Mouse (Mus musculus): ENCODE results near the gene 2610301B20Rik. TPM values are rescaled to one million over a fixed set of nuclear protein-coding genes. Genes with fewer than 3 reads are reported as not detected.
"Not testable (repeated sequence)": the region's sequence is repeated elsewhere in the genome, so short reads cannot be mapped to it uniquely, and the experiment has no call there.

Gene 2610301B20Rik
- polyA plus RNA-seq, 1 experiment: 7.0 TPM

- Histone ChIP-seq H3K4me1 (ENCODE audit: control insufficient read depth, insufficient read depth, low read length) (peaks cover 5% of the 10 kb centered on the region; the same call in 1 of the 2 replicates), H3K27me3 (replicated peaks; ENCODE audit: control insufficient read depth, insufficient read depth, low read length) (no peaks in the 10 kb centered on the region; the same call in 1 of the 2 replicates), H3K27ac (ENCODE audit: insufficient read depth, low read depth, low read length) (no peak overlapping the region), H3K36me3 (ENCODE audit: control insufficient read depth, insufficient read depth, low read length) (no peaks in the 10 kb centered on the region), H3K4me3 (ENCODE audit: insufficient read depth, low read depth, low read length) (peak overlapping the region; percentile 29)
- TF ChIP-seq POLR2A (IDR thresholded peaks at IDR 0.05; ENCODE audit: low read depth, low read length): no peak
- TF ChIP-seq CTCF (conservative IDR thresholded peaks at IDR 0.05; ENCODE audit: insufficient read depth, insufficient read length, low read depth, low read length): no peak
- peak; percentile 23 for DNase-seq
These were observed 1.1 kb downstream of the 2610301B20Rik start for GRCm38 (mm10) chr4:10875407-10875806.

- H3K27ac ChIP-seq (ENCODE audit: insufficient read depth, low read depth, low read length): no peak overlapping the region
- H3K27me3 ChIP-seq (replicated peaks; ENCODE audit: control insufficient read depth, insufficient read depth, low read length): no peaks in the 10 kb centered on the region; the same call in 1 of the 2 replicates
- 69% methylated on average over 1 of the region's 1 CpGs for WGBS
- H3K4me3 ChIP-seq (ENCODE audit: insufficient read depth, low read depth, low read length): no peak overlapping the region
- H3K4me1 ChIP-seq (ENCODE audit: control insufficient read depth, insufficient read depth, low read length): peaks cover 5% of the 10 kb centered on the region; the same call in 1 of the 2 replicates
- no peaks in the 10 kb centered on the region for H3K36me3 ChIP-seq (ENCODE audit: control insufficient read depth, insufficient read depth, low read length)
- DNase-seq: no peak
- TF ChIP-seq POLR2A (IDR thresholded peaks at IDR 0.05; ENCODE audit: low read depth, low read length): no peak
- no peak for TF ChIP-seq CTCF (conservative IDR thresholded peaks at IDR 0.05; ENCODE audit: insufficient read depth, insufficient read length, low read depth, low read length)
These were observed 2.8 kb downstream of the 2610301B20Rik start for GRCm38 (mm10) chr4:10877057-10877456.

GRCm38 (mm10) chr4:10883740-10884408, 9.6 kb downstream of the 2610301B20Rik start:
- 88% methylated on average over 8 of the region's 8 CpGs for WGBS
- peak; percentile 20 for DNase-seq

GRCm38 (mm10) chr4:10888835-10889234, 14.5 kb downstream of the 2610301B20Rik start:
- Histone ChIP-seq H3K27me3 (replicated peaks; ENCODE audit: control insufficient read depth, insufficient read depth, low read length) (no peaks in the 10 kb centered on the region), H3K4me3 (ENCODE audit: insufficient read depth, low read depth, low read length) (no peak overlapping the region), H3K27ac (ENCODE audit: insufficient read depth, low read depth, low read length) (no peak overlapping the region), H3K36me3 (ENCODE audit: control insufficient read depth, insufficient read depth, low read length) (peaks cover 5% of the 10 kb centered on the region), H3K4me1 (ENCODE audit: control insufficient read depth, insufficient read depth, low read length) (no peaks in the 10 kb centered on the region)
- 98% methylated on average over 10 of the region's 10 CpGs for WGBS
- no peak for DNase-seq
- no peak for TF ChIP-seq POLR2A (IDR thresholded peaks at IDR 0.05; ENCODE audit: low read depth, low read length)
- no peak for TF ChIP-seq CTCF (conservative IDR thresholded peaks at IDR 0.05; ENCODE audit: insufficient read depth, insufficient read length, low read depth, low read length)

More at GRCm38 (mm10) chr4:10883740-10884408, 9.6 kb downstream of the 2610301B20Rik start:
- Histone ChIP-seq H3K4me3 (ENCODE audit: insufficient read depth, low read depth, low read length) (no peak overlapping the region), H3K27ac (ENCODE audit: insufficient read depth, low read depth, low read length) (no peak overlapping the region), H3K27me3 (replicated peaks; ENCODE audit: control insufficient read depth, insufficient read depth, low read length) (no peaks in the 10 kb centered on the region), H3K4me1 (ENCODE audit: control insufficient read depth, insufficient read depth, low read length) (no peaks in the 10 kb centered on the region), H3K36me3 (ENCODE audit: control insufficient read depth, insufficient read depth, low read length) (peaks cover 10% of the 10 kb centered on the region)
- TF ChIP-seq POLR2A (IDR thresholded peaks at IDR 0.05; ENCODE audit: low read depth, low read length) (no peak), CTCF (conservative IDR thresholded peaks at IDR 0.05; ENCODE audit: insufficient read depth, insufficient read length, low read depth, low read length) (no peak)

- no peak for TF ChIP-seq CTCF (conservative IDR thresholded peaks at IDR 0.05; ENCODE audit: insufficient read depth, insufficient read length, low read depth, low read length)
- TF ChIP-seq POLR2A (IDR thresholded peaks at IDR 0.05; ENCODE audit: low read depth, low read length): no peak
- 86% methylated on average over 4 of the region's 4 CpGs for WGBS
- no peaks in the 10 kb centered on the region for H3K4me1 ChIP-seq (ENCODE audit: control insufficient read depth, insufficient read depth, low read length)
These were observed 22.0 kb downstream of the 2610301B20Rik start for GRCm38 (mm10) chr4:10896262-10896661.

GRCm38 (mm10) chr4:10896859-10897258, 22.6 kb downstream of the 2610301B20Rik start:
- Histone ChIP-seq H3K27ac (ENCODE audit: insufficient read depth, low read depth, low read length) (no peak overlapping the region), H3K4me1 (ENCODE audit: control insufficient read depth, insufficient read depth, low read length) (no peaks in the 10 kb centered on the region), H3K36me3 (ENCODE audit: control insufficient read depth, insufficient read depth, low read length) (peaks cover 2% of the 10 kb centered on the region; the same call in 1 of the 2 replicates), H3K27me3 (replicated peaks; ENCODE audit: control insufficient read depth, insufficient read depth, low read length) (no peaks in the 10 kb centered on the region), H3K4me3 (ENCODE audit: insufficient read depth, low read depth, low read length) (no peak overlapping the region)
- 0 out of 2 replicates have a peak, but pooled peaks have one; percentile 20 for TF ChIP-seq CTCF (conservative IDR thresholded peaks at IDR 0.05; ENCODE audit: insufficient read depth, insufficient read length, low read depth, low read length)
- no peak for TF ChIP-seq POLR2A (IDR thresholded peaks at IDR 0.05; ENCODE audit: low read depth, low read length)
- DNase-seq: peak; percentile 38

More at GRCm38 (mm10) chr4:10896262-10896661, 22.0 kb downstream of the 2610301B20Rik start:
- Histone ChIP-seq H3K4me3 (ENCODE audit: insufficient read depth, low read depth, low read length) (no peak overlapping the region), H3K27ac (ENCODE audit: insufficient read depth, low read depth, low read length) (no peak overlapping the region), H3K36me3 (ENCODE audit: control insufficient read depth, insufficient read depth, low read length) (peaks cover 2% of the 10 kb centered on the region; the same call in 1 of the 2 replicates), H3K27me3 (replicated peaks; ENCODE audit: control insufficient read depth, insufficient read depth, low read length) (no peaks in the 10 kb centered on the region)
- no peak for DNase-seq

GRCm38 (mm10) chr4:10905234-10905801, 31.0 kb downstream of the 2610301B20Rik start:
- Histone ChIP-seq H3K27me3 (replicated peaks; ENCODE audit: control insufficient read depth, insufficient read depth, low read length) (no peaks in the 10 kb centered on the region), H3K27ac (ENCODE audit: insufficient read depth, low read depth, low read length) (no peak overlapping the region), H3K4me1 (ENCODE audit: control insufficient read depth, insufficient read depth, low read length) (no peaks in the 10 kb centered on the region), H3K4me3 (ENCODE audit: insufficient read depth, low read depth, low read length) (no peak overlapping the region), H3K36me3 (ENCODE audit: control insufficient read depth, insufficient read depth, low read length) (no peaks in the 10 kb centered on the region)
- WGBS: 22% methylated on average over 13 of the region's 13 CpGs
- no peak for TF ChIP-seq POLR2A (IDR thresholded peaks at IDR 0.05; ENCODE audit: low read depth, low read length)
- no peak for TF ChIP-seq CTCF (conservative IDR thresholded peaks at IDR 0.05; ENCODE audit: insufficient read depth, insufficient read length, low read depth, low read length)
- no peak for DNase-seq

GRCm38 (mm10) chr4:10911417-10911816, 37.1 kb downstream of the 2610301B20Rik start:
- not testable (repeated sequence) for H3K4me1 ChIP-seq (ENCODE audit: control insufficient read depth, insufficient read depth, low read length); H3K36me3 ChIP-seq (ENCODE audit: control insufficient read depth, insufficient read depth, low read length); H3K27ac ChIP-seq (ENCODE audit: insufficient read depth, low read depth, low read length); H3K27me3 ChIP-seq (replicated peaks; ENCODE audit: control insufficient read depth, insufficient read depth, low read length); H3K4me3 ChIP-seq (ENCODE audit: insufficient read depth, low read depth, low read length)
- WGBS: 31% methylated on average over 7 of the region's 7 CpGs
- DNase-seq: peak; percentile 72
